Mouse (Mus musculus): ENCODE measurements around the gene Npc2. TPM values are rescaled to one million over a fixed set of nuclear protein-coding genes. Genes with fewer than 3 reads are reported as not detected.

Gene Npc2
- polyA plus RNA-seq, 1 experiment from 2014 or later, result 69.8 TPM

DNA sequence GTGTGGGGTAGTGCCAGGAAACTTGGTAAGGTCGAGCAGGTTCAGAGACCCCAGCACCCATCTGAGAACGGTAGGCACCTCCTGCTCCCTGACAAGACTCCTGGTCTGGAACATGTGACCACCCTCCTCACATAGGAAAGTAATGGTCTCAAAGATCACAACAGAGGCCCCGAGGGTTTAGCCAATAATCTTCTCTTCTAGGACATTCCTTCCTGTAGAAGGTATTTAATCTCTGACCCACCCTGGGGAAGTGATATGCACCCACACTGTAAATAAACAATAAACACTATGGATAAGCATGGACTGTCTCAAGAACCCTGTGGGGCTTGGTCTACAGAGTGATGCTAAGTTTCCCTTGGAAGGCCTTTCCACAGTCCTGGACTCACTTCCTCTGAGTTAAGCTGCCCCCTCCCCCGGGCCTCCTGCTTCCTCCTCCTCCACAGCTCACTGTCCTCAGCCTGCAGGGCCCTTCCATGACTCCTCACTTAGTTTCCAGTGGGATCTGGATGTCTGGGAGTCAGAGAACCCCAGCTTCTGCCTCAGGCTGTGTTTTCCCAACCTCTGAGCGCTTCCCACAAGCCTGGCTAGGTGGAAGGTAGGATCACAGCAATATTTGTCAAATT is 6.7 kb downstream of the Npc2 start:
- 57% methylated on average over 5 of the region's 5 CpGs for WGBS
- Histone ChIP-seq H3K9me3 (ENCODE audit: low read length) (no peaks in the 10 kb centered on the region), H3K4me3 (ENCODE audit: low read length) (no peak overlapping the region), H3K4me2 (replicated peaks; ENCODE audit: low read depth, low read length) (no peak overlapping the region), H3K36me3 (ENCODE audit: insufficient read depth, low read length) (peaks cover 23% of the 10 kb centered on the region), H3K27me3 (ENCODE audit: insufficient read depth, low read length) (no peaks in the 10 kb centered on the region), H3K27ac (ENCODE audit: low read length) (no peak overlapping the region), H3K9ac (replicated peaks; ENCODE audit: low read length) (no peak overlapping the region), H3K4me1 (ENCODE audit: insufficient read depth, low read length) (peaks cover 18% of the 10 kb centered on the region)
- ATAC-seq (ENCODE audit: low FRiP score, low TSS enrichment), result peak; percentile 78; the same call in 1 of the 2 replicates

DNA sequence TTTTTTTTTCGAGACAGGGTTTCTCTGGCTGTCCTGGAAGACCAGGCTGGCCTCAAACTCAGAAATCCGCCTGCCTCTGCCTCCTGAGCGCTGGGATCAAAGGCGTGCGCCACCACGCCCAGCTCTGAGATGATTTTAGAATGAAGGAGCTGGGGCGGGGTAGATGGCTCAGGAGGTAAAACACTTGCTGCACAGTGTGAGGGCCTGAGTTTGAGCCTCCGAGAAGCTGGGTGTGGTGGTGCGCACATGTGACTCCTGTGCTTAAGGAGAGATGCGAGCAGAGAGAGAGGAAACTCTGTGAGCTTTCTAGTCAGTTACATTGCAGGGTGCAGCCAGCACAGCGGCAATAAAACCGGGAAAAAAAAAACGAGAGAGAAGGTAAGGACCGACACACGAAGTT is 7.4 kb downstream of the Npc2 start:
- no peaks in the 10 kb centered on the region for H3K9me3 ChIP-seq (ENCODE audit: low read length)
- no peak overlapping the region for H3K27ac ChIP-seq (ENCODE audit: low read length)
- 91% methylated on average over 15 of the region's 15 CpGs for WGBS
- no peak overlapping the region for H3K4me2 ChIP-seq (replicated peaks; ENCODE audit: low read depth, low read length)
- H3K9ac ChIP-seq (replicated peaks; ENCODE audit: low read length), result no peak overlapping the region
- peaks cover 11% of the 10 kb centered on the region; the same call in 1 of the 2 replicates for H3K4me1 ChIP-seq (ENCODE audit: insufficient read depth, low read length)
- H3K27me3 ChIP-seq (ENCODE audit: insufficient read depth, low read length), result no peaks in the 10 kb centered on the region
- H3K36me3 ChIP-seq (ENCODE audit: insufficient read depth, low read length), result peaks cover 24% of the 10 kb centered on the region
- no peak for ATAC-seq (ENCODE audit: low FRiP score, low TSS enrichment)
- no peak overlapping the region for H3K4me3 ChIP-seq (ENCODE audit: low read length)

- Histone ChIP-seq H3K36me3 (ENCODE audit: insufficient read depth, low read length) (peaks cover 30% of the 10 kb centered on the region), H3K4me3 (ENCODE audit: low read length) (no peak overlapping the region), H3K9ac (replicated peaks; ENCODE audit: low read length) (no peak overlapping the region), H3K9me3 (ENCODE audit: low read length) (no peaks in the 10 kb centered on the region), H3K27ac (ENCODE audit: low read length) (no peak overlapping the region), H3K4me2 (replicated peaks; ENCODE audit: low read depth, low read length) (no peak overlapping the region), H3K4me1 (ENCODE audit: insufficient read depth, low read length) (peaks cover 10% of the 10 kb centered on the region; the same call in 1 of the 2 replicates), H3K27me3 (ENCODE audit: insufficient read depth, low read length) (no peaks in the 10 kb centered on the region)
- 57% methylated on average over 7 of the region's 7 CpGs for WGBS
- no peak for ATAC-seq (ENCODE audit: low FRiP score, low TSS enrichment)
Measured at GRCm38 (mm10) chr12:84764756-84765155, 8.2 kb downstream of the Npc2 start.

DNA sequence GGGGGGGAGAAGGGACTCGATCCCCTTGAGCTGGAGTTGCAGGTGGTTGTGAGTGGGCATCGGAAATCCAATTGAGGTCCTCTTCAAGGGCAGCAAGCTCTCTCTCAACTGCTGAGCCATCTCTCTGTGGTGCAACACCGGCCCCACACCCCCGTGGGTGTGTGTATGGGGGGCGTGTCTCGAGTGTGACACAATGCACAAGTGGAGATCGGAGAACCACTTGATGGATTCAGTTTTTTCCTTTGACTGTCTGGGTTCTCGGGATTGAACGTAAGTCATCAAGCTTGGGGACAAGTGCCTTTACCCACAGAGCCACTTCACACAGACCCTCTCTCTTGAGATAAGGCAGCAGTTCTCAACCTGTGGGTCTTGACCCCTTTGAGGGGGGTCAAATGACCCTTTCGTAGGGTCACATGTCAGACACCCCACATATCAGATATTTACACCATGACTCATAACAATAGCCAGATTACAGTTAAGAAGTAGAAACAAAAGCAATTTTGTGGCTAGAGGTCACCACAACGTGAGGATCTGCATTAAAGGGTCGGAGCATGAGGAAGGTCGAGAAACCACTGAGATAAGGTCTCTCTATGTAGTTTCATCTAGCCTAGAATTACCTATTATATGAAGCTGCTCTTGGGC is 9.3 kb downstream of the Npc2 start:
- H3K27me3 ChIP-seq (ENCODE audit: insufficient read depth, low read length), result no peaks in the 10 kb centered on the region
- H3K9me3 ChIP-seq (ENCODE audit: low read length), result no peaks in the 10 kb centered on the region
- H3K4me1 ChIP-seq (ENCODE audit: insufficient read depth, low read length), result peaks cover 10% of the 10 kb centered on the region; the same call in 1 of the 2 replicates
- H3K4me3 ChIP-seq (ENCODE audit: low read length), result no peak overlapping the region
- no peak for ATAC-seq (ENCODE audit: low FRiP score, low TSS enrichment)
- H3K36me3 ChIP-seq (ENCODE audit: insufficient read depth, low read length), result peaks cover 32% of the 10 kb centered on the region
- no peak overlapping the region for H3K4me2 ChIP-seq (replicated peaks; ENCODE audit: low read depth, low read length)
- H3K9ac ChIP-seq (replicated peaks; ENCODE audit: low read length), result no peak overlapping the region
- H3K27ac ChIP-seq (ENCODE audit: low read length), result no peak overlapping the region
- WGBS, result 89% methylated on average over 13 of the region's 13 CpGs

DNA sequence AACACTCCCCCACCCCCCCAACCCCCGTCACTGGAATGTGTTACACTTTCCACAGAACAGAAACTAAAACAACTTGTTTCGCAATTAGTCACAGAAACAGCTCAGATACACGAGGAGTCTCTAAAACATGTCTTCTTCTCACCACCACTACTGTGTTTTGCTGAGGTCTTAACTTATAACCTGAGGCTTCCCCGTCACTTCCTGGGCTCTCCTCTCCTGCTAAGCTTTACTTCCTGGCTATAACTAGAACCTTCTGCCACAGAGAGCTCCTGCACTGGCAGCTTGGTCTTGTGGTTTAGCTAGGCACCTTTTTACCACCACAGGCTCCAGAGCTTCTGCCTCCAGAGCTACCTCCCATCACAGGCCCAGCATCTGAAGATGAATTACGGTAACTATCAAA is 10.4 kb downstream of the Npc2 start:
- ATAC-seq (ENCODE audit: low FRiP score, low TSS enrichment), result no peak

GRCm38 (mm10) chr12:84759063-84759462 is 13.9 kb downstream of the Npc2 start:
- ATAC-seq (ENCODE audit: low FRiP score, low TSS enrichment), result no peak
- Histone ChIP-seq H3K4me2 (replicated peaks; ENCODE audit: low read depth, low read length) (no peak overlapping the region), H3K4me1 (ENCODE audit: insufficient read depth, low read length) (no peaks in the 10 kb centered on the region), H3K27ac (ENCODE audit: low read length) (no peak overlapping the region), H3K4me3 (ENCODE audit: low read length) (no peak overlapping the region), H3K36me3 (ENCODE audit: insufficient read depth, low read length) (peaks cover 51% of the 10 kb centered on the region), H3K9me3 (ENCODE audit: low read length) (no peaks in the 10 kb centered on the region), H3K27me3 (ENCODE audit: insufficient read depth, low read length) (no peaks in the 10 kb centered on the region), H3K9ac (replicated peaks; ENCODE audit: low read length) (no peak overlapping the region)
- WGBS, result 88% methylated on average over 2 of the region's 2 CpGs

More for the DNA sequence above, 10.4 kb downstream of the Npc2 start:
- no peak overlapping the region for H3K4me3 ChIP-seq (ENCODE audit: low read length)
- 84% methylated on average over 5 of the region's 5 CpGs for WGBS
- peaks cover 40% of the 10 kb centered on the region for H3K36me3 ChIP-seq (ENCODE audit: insufficient read depth, low read length)
- no peak overlapping the region for H3K9ac ChIP-seq (replicated peaks; ENCODE audit: low read length)
- no peaks in the 10 kb centered on the region for H3K9me3 ChIP-seq (ENCODE audit: low read length)
- H3K4me1 ChIP-seq (ENCODE audit: insufficient read depth, low read length), result peaks cover 10% of the 10 kb centered on the region; the same call in 1 of the 2 replicates
- no peak overlapping the region for H3K4me2 ChIP-seq (replicated peaks; ENCODE audit: low read depth, low read length)
- H3K27ac ChIP-seq (ENCODE audit: low read length), result no peak overlapping the region
- H3K27me3 ChIP-seq (ENCODE audit: insufficient read depth, low read length), result no peaks in the 10 kb centered on the region

DNA sequence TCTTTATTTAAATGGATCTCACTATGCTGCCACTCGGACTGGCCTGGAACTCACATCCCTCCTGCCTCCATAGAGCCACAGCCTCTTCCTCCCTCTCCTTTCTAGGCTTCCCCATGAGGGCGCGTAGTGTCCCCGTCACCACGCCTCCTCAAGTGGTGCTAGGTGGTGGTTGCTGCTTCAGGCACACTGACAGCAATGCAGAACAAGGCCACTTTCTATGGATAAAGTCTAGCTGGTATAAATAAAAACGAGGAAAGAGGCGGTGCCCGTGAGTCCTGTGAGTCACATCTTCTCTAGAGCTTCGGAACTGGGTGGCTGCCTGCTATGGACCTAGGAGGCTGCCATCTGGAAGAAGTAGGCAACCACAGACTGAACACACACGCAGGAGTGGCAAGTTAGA is 16.9 kb downstream of the Npc2 start:
- H3K9me3 ChIP-seq (ENCODE audit: low read length), result no peaks in the 10 kb centered on the region
- peaks cover 36% of the 10 kb centered on the region for H3K36me3 ChIP-seq (ENCODE audit: insufficient read depth, low read length)
- no peak for ATAC-seq (ENCODE audit: low FRiP score, low TSS enrichment)
- H3K4me2 ChIP-seq (replicated peaks; ENCODE audit: low read depth, low read length), result no peak overlapping the region
- no peak overlapping the region for H3K9ac ChIP-seq (replicated peaks; ENCODE audit: low read length)
- no peak overlapping the region for H3K4me3 ChIP-seq (ENCODE audit: low read length)
- no peak overlapping the region for H3K27ac ChIP-seq (ENCODE audit: low read length)
- H3K27me3 ChIP-seq (ENCODE audit: insufficient read depth, low read length), result no peaks in the 10 kb centered on the region
- H3K4me1 ChIP-seq (ENCODE audit: insufficient read depth, low read length), result no peaks in the 10 kb centered on the region
- WGBS, result 93% methylated on average over 10 of the region's 10 CpGs

DNA sequence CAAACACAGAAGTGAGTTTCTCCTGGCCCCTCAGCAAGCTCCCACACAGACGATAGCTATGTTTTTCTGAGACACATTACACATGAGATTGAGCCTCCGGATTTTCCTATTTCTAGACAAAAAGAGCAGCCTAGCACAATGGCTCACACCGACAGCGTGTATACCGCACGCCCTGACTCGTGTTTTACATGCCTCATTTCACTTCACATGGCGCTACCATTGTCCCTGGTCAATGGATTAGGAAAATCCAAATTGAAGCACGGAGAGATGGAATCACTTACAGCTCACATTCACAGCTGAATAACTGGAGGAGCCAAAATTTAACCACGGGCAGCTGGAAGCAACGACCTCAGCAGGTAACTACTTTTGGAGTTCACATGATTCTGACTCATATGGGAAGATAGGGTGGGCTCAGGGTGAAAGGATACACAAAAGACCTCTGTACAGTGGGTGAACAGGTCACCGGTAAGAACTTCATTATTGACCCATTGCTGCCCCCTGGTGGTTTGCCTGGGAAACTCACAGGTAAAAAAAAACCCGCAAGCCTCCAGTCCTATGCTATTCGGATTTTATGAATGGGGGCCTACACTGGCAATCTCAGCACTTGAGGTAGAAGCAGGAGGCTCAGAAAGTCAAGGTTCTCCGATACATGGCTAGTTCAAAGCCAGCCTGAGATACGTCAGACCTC is 17.8 kb downstream of the Npc2 start:
- ATAC-seq (ENCODE audit: low FRiP score, low TSS enrichment), result no peak
- Histone ChIP-seq H3K9ac (replicated peaks; ENCODE audit: low read length) (no peak overlapping the region), H3K4me2 (replicated peaks; ENCODE audit: low read depth, low read length) (no peak overlapping the region), H3K27ac (ENCODE audit: low read length) (no peak overlapping the region), H3K4me3 (ENCODE audit: low read length) (no peak overlapping the region), H3K27me3 (ENCODE audit: insufficient read depth, low read length) (0 out of 2 replicates have a peak, but pooled peaks cover 5% of the 10 kb centered on the region), H3K4me1 (ENCODE audit: insufficient read depth, low read length) (no peaks in the 10 kb centered on the region), H3K36me3 (ENCODE audit: insufficient read depth, low read length) (peaks cover 31% of the 10 kb centered on the region), H3K9me3 (ENCODE audit: low read length) (no peaks in the 10 kb centered on the region)
- WGBS, result 61% methylated on average over 16 of the region's 16 CpGs

DNA sequence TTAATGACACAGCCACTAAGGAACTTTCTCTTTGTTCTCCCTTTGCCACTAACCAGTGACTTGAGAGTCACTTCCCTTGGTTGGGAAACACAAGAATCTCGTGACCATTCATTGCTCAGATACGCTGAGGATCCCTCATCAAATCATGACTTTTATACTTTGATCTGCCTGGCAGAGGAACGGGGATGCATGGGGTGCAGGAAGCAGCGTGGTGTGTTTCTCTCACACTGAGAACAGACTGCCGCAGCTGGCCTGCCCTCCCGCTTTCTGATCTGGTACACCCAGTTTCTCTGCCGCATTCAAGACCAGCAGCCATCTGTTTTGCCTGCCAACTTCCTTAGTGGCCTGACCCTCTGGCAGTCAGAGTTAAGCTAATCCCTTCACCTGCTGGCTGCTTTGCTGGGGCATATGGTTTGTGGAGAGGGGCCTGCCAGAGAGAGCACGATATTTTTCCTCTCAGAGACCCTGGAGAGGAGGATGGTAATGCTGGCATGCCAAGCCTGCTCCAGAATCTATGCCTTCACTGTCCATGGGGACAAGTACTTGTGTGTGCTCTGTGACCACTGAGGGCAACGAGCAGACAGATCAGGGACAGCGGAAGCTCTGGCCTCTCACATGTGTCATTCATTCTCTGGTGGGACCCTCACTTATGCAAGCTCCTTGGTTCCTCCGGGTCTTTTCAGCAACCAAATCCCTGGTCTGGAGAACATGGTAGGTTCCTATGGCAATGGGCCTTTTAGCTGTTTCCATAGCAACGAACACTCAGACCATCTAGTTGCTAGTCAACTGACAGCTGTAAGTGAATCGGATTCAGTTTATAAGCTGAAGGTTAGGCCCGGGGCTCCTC is 20.6 kb downstream of the Npc2 start:
- Histone ChIP-seq H3K27me3 (ENCODE audit: insufficient read depth, low read length) (peaks cover 10% of the 10 kb centered on the region; the same call in 1 of the 2 replicates), H3K9ac (replicated peaks; ENCODE audit: low read length) (no peak overlapping the region), H3K9me3 (ENCODE audit: low read length) (no peaks in the 10 kb centered on the region), H3K27ac (ENCODE audit: low read length) (no peak overlapping the region), H3K4me3 (ENCODE audit: low read length) (no peak overlapping the region), H3K4me1 (ENCODE audit: insufficient read depth, low read length) (no peaks in the 10 kb centered on the region), H3K36me3 (ENCODE audit: insufficient read depth, low read length) (peaks cover 18% of the 10 kb centered on the region), H3K4me2 (replicated peaks; ENCODE audit: low read depth, low read length) (no peak overlapping the region)
- no peak for ATAC-seq (ENCODE audit: low FRiP score, low TSS enrichment)
- 44% methylated on average over 14 of the region's 14 CpGs for WGBS

All from kidney, embryonic 16.5 days (tissue).